Mouse (Mus musculus): Measurements from ENCODE around the gene Tbx3. TPM values are rescaled to one million over a fixed set of nuclear protein-coding genes. Genes with fewer than 3 reads are reported as not detected.

Gene Tbx3
- polyA plus RNA-seq, 1 experiment from 2014 or later, result 42.4 TPM

DNA sequence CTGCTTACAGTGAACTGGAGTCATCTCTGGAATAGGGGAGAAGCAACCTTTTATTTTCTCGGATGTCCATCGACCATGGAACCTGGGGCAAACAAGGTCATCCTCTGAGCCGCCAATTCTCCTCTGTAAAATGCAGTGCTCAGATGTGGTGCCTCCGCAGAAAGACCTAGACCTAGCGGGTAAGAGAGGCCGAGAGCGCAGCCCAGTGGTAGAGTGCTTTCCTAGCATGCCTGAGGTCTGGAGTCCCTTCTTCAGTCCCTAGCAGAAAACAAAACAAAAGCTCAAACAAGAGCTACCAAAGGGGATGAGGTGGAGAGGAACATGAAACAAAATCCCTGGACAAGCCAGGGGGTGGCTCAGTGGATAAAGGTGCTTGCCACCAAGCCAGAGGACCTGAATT is 40.3 kb downstream of the Tbx3 start:
- 0 out of 2 replicates have a peak, but pooled peaks cover 5% of the 10 kb centered on the region for H3K9me3 ChIP-seq
- H3K36me3 ChIP-seq, result no peaks in the 10 kb centered on the region
- H3K27me3 ChIP-seq, result peaks cover 64% of the 10 kb centered on the region
- WGBS, result 34% methylated on average over 7 of the region's 7 CpGs
- ATAC-seq (ENCODE audit: insufficient number of reproducible peaks, insufficient read depth, low FRiP score, low TSS enrichment, low read depth), result no peak
- no peak overlapping the region for H3K27ac ChIP-seq
- no peak overlapping the region for H3K9ac ChIP-seq (replicated peaks)
- H3K4me1 ChIP-seq (replicated peaks), result peaks cover 5% of the 10 kb centered on the region; the same call in 1 of the 2 replicates
- no peak overlapping the region for H3K4me2 ChIP-seq
- H3K4me3 ChIP-seq (replicated peaks), result no peak overlapping the region

DNA sequence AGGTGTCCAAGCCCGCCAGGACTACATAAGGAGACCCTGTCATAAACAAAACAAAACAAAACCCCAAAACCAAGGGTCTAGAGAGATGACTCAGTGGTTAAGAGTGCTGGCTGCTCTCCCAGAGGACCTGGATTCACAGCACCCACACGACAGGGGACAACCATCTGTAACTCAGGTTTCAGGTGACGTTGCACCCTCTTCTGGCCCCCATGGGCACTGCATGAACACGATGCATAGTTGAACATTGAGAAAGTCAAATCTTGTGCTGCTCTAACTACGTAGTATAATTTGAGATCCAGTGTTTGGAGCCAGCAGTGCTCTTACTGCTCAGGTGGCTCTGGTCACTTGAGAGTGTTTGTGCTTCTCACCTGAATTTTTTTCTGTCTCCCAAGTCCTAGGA is 41.2 kb downstream of the Tbx3 start:
- Histone ChIP-seq H3K9me3 (0 out of 2 replicates have a peak, but pooled peaks cover 5% of the 10 kb centered on the region), H3K4me1 (replicated peaks) (peaks cover 5% of the 10 kb centered on the region; the same call in 1 of the 2 replicates), H3K9ac (replicated peaks) (no peak overlapping the region), H3K4me3 (replicated peaks) (no peak overlapping the region), H3K27me3 (peaks cover 56% of the 10 kb centered on the region), H3K4me2 (no peak overlapping the region), H3K27ac (no peak overlapping the region), H3K36me3 (no peaks in the 10 kb centered on the region)
- WGBS, result 90% methylated on average over 5 of the region's 5 CpGs
- ATAC-seq (ENCODE audit: insufficient number of reproducible peaks, insufficient read depth, low FRiP score, low TSS enrichment, low read depth), result no peak

DNA sequence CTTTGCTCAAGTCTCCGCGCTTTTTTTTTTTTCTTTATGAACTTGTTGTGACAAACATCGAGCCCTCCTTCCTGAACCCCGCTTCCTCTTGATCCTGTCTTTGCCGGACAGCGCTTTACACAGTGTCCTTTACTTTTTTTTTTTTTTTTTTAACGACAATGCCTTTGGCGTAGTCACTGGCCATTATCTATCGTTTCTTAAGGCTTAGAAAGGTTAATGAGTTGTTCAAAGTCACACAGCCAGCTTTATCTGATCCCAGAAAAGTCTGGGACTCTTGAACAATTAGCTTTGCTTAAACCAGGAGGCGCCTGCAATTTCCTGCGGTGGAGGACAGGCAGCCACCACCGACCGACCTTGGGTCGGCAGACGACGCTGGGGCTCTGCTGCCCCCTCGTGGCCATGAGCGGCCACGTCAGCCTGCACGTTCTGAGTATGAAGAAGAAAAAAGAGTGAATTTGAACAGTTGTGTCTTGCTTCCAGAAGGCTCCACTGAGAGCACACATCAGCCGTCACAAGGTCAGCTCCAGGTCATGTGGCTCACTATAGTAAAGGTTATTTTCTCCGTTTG is 42.3 kb downstream of the Tbx3 start:
- Histone ChIP-seq H3K36me3 (no peaks in the 10 kb centered on the region), H3K4me3 (replicated peaks) (peak overlapping the region; percentile 13; the same call in 1 of the 2 replicates)
- peak; percentile 23; the same call in 1 of the 2 replicates for ATAC-seq (ENCODE audit: insufficient number of reproducible peaks, insufficient read depth, low FRiP score, low TSS enrichment, low read depth)

DNA sequence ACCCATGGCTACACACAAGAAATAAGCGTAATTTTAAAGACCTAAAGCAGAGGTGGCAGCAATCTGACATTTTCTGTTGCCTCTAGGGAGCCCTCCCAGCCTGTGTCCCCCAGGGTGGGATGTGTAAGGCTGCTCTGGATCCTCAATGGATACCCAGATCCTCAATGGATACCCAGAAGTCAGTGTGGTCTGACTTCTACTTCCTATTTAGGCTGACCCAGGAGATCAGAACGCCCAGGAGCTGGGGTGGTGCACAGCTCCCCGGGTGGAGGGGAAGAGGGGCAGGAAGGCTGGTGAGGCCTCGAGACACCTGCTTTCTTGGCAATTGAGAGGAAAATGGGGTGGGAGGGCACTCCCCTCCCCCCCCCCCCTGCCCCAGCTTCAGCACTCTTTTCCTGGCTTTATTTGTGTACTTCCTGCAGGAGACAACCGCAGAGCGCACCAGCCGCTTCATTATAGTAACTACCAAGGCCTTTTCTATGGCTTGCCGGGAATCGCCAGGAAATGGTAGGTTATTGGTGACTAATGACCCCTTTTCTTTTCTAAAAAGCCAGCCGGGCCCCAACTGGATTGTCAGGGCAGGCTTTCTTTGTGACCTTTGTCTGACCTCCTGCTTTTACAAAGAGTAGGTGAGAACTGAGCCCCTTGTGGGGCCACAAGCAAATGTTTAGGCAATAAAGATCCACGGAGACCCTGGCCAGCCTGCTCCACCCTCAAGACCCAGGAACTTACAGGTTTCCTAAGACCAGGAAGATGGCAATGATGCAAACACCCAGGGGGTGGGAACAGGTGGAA is 50.2 kb downstream of the Tbx3 start:
- no peaks in the 10 kb centered on the region for H3K36me3 ChIP-seq
- no peak overlapping the region for H3K27ac ChIP-seq
- H3K4me2 ChIP-seq, result no peak overlapping the region
- H3K9me3 ChIP-seq, result no peaks in the 10 kb centered on the region
- WGBS, result 16% methylated on average over 11 of the region's 11 CpGs
- no peak overlapping the region for H3K4me3 ChIP-seq (replicated peaks)
- H3K27me3 ChIP-seq, result peaks cover 11% of the 10 kb centered on the region
- no peak overlapping the region for H3K9ac ChIP-seq (replicated peaks)
- ATAC-seq (ENCODE audit: insufficient number of reproducible peaks, insufficient read depth, low FRiP score, low TSS enrichment, low read depth), result no peak
- peaks cover 16% of the 10 kb centered on the region for H3K4me1 ChIP-seq (replicated peaks)

More for the DNA sequence above, 42.3 kb downstream of the Tbx3 start:
- Histone ChIP-seq H3K4me2 (peak overlapping the region; percentile 40), H3K4me1 (replicated peaks) (peaks cover 5% of the 10 kb centered on the region; the same call in 1 of the 2 replicates), H3K27me3 (peaks cover 45% of the 10 kb centered on the region), H3K27ac (no peak overlapping the region), H3K9me3 (0 out of 2 replicates have a peak, but pooled peaks cover 5% of the 10 kb centered on the region), H3K9ac (replicated peaks) (no peak overlapping the region)
- WGBS, result 4% methylated on average over 22 of the region's 22 CpGs

DNA sequence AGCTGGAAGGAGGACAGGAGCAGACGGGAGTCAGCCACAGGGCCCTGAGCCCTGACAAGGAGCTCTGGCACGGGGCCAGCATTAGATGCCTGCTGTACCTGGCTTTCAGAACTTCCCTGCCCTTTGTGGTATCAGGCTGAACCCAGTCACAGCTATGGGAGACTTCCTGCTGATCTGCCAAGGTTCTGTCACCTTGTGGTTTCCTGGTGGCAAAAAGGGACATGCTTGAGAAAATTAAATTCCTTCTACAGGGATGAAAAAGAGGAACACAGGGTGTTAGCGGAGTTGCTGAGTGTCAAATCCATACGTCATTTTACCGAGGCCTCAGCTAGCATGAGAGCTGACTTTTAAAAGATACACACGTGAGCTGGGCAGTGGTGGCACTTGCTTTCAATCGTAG is 62.5 kb downstream of the Tbx3 start:
- no peaks in the 10 kb centered on the region for H3K4me1 ChIP-seq (replicated peaks)
- no peaks in the 10 kb centered on the region for H3K36me3 ChIP-seq
- no peak overlapping the region for H3K4me2 ChIP-seq
- H3K4me3 ChIP-seq (replicated peaks), result no peak overlapping the region
- H3K9ac ChIP-seq (replicated peaks), result no peak overlapping the region
- H3K9me3 ChIP-seq, result no peaks in the 10 kb centered on the region
- ATAC-seq (ENCODE audit: insufficient number of reproducible peaks, insufficient read depth, low FRiP score, low TSS enrichment, low read depth), result no peak
- H3K27me3 ChIP-seq, result peaks cover 18% of the 10 kb centered on the region
- H3K27ac ChIP-seq, result no peak overlapping the region
- WGBS, result 50% methylated on average over 7 of the region's 7 CpGs

Other genes starting within 250 kb of the Tbx3 start
- gene Tbx5, start 162.0 kb downstream of the Tbx3 start, polyA plus RNA-seq (2016; fragmentation: Nextera tagmentation; extraction: Ambion mirVana), result 35.6 and 51.2 TPM in 2 replicates

Data from limb, embryonic 12.5 days (tissue).